Mouse (Mus musculus): ENCODE data around the gene Pitpnc1. TPM values are rescaled to one million over a fixed set of nuclear protein-coding genes. Genes with fewer than 3 reads are reported as not detected.

The Pitpnc1 gene
- total and polyA plus RNA-seq, 2 experiments from 2014 or later = 27.9 to 29.2 TPM

DNA sequence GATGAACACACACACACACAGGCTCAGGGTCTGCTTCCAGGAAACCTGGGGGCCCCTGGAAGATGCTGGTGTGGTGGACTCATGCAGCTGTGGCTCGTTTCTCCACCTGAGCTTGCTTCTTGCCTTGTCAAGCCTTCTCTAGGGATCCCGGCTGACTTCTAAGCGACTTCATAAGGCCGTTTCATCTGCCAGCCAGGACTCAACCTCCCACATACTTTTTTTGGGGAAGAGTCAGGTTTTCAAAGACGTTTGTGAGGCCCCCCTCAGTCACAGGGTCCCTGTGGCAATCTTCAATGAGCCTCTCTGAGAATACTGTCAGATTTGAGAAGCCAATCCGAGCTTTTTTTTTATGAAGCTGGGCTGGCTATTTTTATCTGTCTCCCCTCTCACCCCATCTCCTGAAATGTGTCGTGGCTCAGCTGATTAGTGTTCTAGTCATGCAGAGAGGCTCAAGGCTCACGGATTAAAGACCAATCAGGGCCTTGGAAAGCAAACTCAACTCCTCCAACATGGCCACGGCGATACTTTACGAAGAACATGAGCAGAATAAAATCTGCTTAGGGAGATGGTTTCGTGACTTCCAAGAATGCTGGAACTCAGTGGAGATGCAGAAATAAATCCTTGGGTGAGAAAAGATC lies 247.8 kb downstream of the Pitpnc1 start:
- TF ChIP-seq CTCF (IDR thresholded peaks at IDR 0.05; ENCODE audit: low read depth) (no peak), EP300 (IDR thresholded peaks at IDR 0.05; ENCODE audit: low read depth) (no peak)
- DNase-seq (ENCODE audit: low spot score) (no peak), ATAC-seq (ENCODE audit: insufficient read depth, low read depth) (no peak)
- Histone ChIP-seq H3K27ac (ENCODE audit: low read depth) (peak overlapping the region; percentile 33), H3K4me2 (ENCODE audit: low read depth, low read length) (no peak overlapping the region), H3K4me3 (ENCODE audit: low read depth, low read length) (no peak overlapping the region), H3K9me3 (replicated peaks; ENCODE audit: control insufficient read depth, low read length) (no peaks in the 10 kb centered on the region), H3K27me3 (ENCODE audit: control insufficient read depth, insufficient read depth, low read length) (no peaks in the 10 kb centered on the region), H3K9ac (replicated peaks; ENCODE audit: low read depth, low read length) (0 out of 2 replicates have a peak overlapping the region, but pooled peaks have one; percentile 19), H3K36me3 (replicated peaks; ENCODE audit: control insufficient read depth, insufficient read depth, low read length) (no peaks in the 10 kb centered on the region; the same call in 1 of the 2 replicates), H3K4me1 (ENCODE audit: control insufficient read depth, insufficient read depth) (peaks cover 20% of the 10 kb centered on the region)
- whole genome bisulfite sequencing = 33% methylated on average over 12 of the region's 12 CpGs

DNA sequence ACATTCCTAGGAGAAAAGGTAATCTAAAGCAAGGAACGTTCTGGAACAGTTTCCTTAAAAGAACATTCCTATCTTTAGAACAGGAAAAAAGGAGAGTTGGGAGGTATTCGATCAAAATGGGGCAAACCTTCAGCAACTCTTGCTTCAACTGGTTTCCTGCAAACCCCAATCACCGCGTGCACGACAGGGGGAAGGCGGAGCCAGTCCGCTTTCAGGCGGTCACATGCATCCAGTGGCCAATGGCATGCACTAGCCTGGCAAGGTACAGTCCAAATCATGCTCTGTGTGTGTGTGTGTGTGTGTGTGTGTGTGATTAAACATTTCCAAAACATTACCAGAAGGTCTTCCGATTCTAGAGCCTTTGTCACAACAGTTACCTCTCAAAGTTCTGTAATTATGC lies 255.4 kb downstream of the Pitpnc1 start:
- no peak overlapping the region for H3K27ac ChIP-seq (ENCODE audit: low read depth)
- 78% methylated on average over 9 of the region's 9 CpGs for WGBS
- H3K9me3 ChIP-seq (replicated peaks; ENCODE audit: control insufficient read depth, low read length) = no peaks in the 10 kb centered on the region
- DNase-seq (ENCODE audit: low spot score) = no peak
- no peak for ATAC-seq (ENCODE audit: insufficient read depth, low read depth)
- H3K4me3 ChIP-seq (ENCODE audit: low read depth, low read length) = no peak overlapping the region
- no peak overlapping the region for H3K4me2 ChIP-seq (ENCODE audit: low read depth, low read length)
- H3K36me3 ChIP-seq (replicated peaks; ENCODE audit: control insufficient read depth, insufficient read depth, low read length) = peaks cover 37% of the 10 kb centered on the region
- no peaks in the 10 kb centered on the region for H3K27me3 ChIP-seq (ENCODE audit: control insufficient read depth, insufficient read depth, low read length)
- no peak overlapping the region for H3K9ac ChIP-seq (replicated peaks; ENCODE audit: low read depth, low read length)
- no peaks in the 10 kb centered on the region for H3K4me1 ChIP-seq (ENCODE audit: control insufficient read depth, insufficient read depth)
- no peak for TF ChIP-seq EP300 (IDR thresholded peaks at IDR 0.05; ENCODE audit: low read depth)
- TF ChIP-seq CTCF (IDR thresholded peaks at IDR 0.05; ENCODE audit: low read depth) = no peak

DNA sequence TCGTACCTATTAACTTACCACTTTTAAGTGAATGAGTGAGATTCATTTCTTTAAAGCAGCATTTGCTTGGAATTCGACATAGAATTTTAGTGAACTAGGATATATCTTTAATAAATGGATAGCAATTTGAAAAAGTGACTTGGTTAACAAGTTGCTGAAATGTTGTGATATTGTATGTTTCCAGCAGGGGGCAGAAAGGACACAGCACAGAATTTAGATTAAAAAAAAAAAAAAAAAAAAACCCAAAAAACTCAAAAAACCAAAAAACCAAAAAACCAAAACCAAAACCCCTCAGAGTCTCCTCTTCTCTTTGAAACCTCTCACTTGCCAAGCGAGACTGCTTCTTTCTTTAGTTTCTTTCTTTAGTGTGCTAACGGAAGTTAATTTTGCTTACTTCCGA lies 256.8 kb downstream of the Pitpnc1 start:
- ATAC-seq (ENCODE audit: insufficient read depth, low read depth) (no peak), DNase-seq (ENCODE audit: low spot score) (no peak)
- WGBS = 73% methylated on average over 5 of the region's 5 CpGs
- peak; percentile 62 for TF ChIP-seq CTCF (IDR thresholded peaks at IDR 0.05; ENCODE audit: low read depth)
- TF ChIP-seq EP300 (IDR thresholded peaks at IDR 0.05; ENCODE audit: low read depth) = no peak
- Histone ChIP-seq H3K27me3 (ENCODE audit: control insufficient read depth, insufficient read depth, low read length) (no peaks in the 10 kb centered on the region), H3K4me3 (ENCODE audit: low read depth, low read length) (no peak overlapping the region), H3K27ac (ENCODE audit: low read depth) (no peak overlapping the region), H3K9ac (replicated peaks; ENCODE audit: low read depth, low read length) (no peak overlapping the region), H3K36me3 (replicated peaks; ENCODE audit: control insufficient read depth, insufficient read depth, low read length) (peaks cover 44% of the 10 kb centered on the region), H3K4me1 (ENCODE audit: control insufficient read depth, insufficient read depth) (no peaks in the 10 kb centered on the region), H3K9me3 (replicated peaks; ENCODE audit: control insufficient read depth, low read length) (no peaks in the 10 kb centered on the region), H3K4me2 (ENCODE audit: low read depth, low read length) (no peak overlapping the region)

DNA sequence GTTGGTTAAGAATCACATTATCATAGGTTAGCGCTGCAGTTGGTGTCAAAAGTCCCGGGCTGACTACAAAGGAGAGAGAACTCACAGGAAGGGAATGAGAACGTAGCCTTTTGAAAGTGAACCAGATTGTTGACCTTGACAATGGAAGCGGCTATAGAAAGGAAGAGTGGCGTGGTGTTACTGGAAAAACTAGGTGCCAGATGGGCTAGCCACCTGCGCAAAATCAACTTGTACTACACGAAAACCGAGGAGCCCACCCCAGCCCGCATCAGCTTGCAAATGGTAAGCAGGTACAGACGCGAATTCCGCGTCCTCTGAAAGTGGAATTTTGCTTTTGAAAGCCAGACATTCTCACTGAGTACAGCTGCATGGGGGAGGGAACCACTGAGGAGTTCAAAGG lies 260.7 kb downstream of the Pitpnc1 start:
- no peak for DNase-seq (ENCODE audit: low spot score)
- H3K9ac ChIP-seq (replicated peaks; ENCODE audit: low read depth, low read length) = no peak overlapping the region
- H3K4me1 ChIP-seq (ENCODE audit: control insufficient read depth, insufficient read depth) = no peaks in the 10 kb centered on the region
- no peaks in the 10 kb centered on the region for H3K9me3 ChIP-seq (replicated peaks; ENCODE audit: control insufficient read depth, low read length)
- no peak overlapping the region for H3K27ac ChIP-seq (ENCODE audit: low read depth)
- H3K4me3 ChIP-seq (ENCODE audit: low read depth, low read length) = no peak overlapping the region
- ATAC-seq (ENCODE audit: insufficient read depth, low read depth) = no peak
- 75% methylated on average over 13 of the region's 13 CpGs for WGBS
- TF ChIP-seq EP300 (IDR thresholded peaks at IDR 0.05; ENCODE audit: low read depth) (no peak), CTCF (IDR thresholded peaks at IDR 0.05; ENCODE audit: low read depth) (no peak)
- H3K27me3 ChIP-seq (ENCODE audit: control insufficient read depth, insufficient read depth, low read length) = no peaks in the 10 kb centered on the region
- H3K36me3 ChIP-seq (replicated peaks; ENCODE audit: control insufficient read depth, insufficient read depth, low read length) = peaks cover 25% of the 10 kb centered on the region; the same call in 1 of the 2 replicates
- no peak overlapping the region for H3K4me2 ChIP-seq (ENCODE audit: low read depth, low read length)

DNA sequence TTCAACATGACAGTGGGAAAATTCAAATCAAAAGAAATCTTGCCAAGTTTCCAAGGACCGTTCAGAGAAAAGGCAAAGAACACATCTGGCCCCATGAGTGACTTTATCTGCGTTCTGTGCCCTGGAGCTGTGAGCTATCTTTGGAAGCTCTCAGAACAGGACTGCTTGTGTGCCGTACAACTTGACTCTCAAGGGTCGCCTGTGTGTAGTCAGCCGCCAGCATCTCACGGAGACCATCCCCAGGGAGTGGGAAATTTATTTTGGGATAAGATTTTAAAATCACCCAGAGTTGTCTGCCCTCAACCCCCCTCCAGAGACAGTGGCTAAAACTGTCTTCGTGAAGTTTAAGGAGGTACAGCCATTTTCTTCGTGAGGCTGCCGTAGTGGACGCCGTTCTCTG lies 268.7 kb downstream of the Pitpnc1 start:
- H3K4me1 ChIP-seq (ENCODE audit: control insufficient read depth, insufficient read depth) = peaks cover 6% of the 10 kb centered on the region; the same call in 1 of the 2 replicates
- DNase-seq (ENCODE audit: low spot score) (peak; percentile 29), ATAC-seq (ENCODE audit: insufficient read depth, low read depth) (peak; percentile 84)
- H3K27ac ChIP-seq (ENCODE audit: low read depth) = peak overlapping the region; percentile 87
- peak overlapping the region; percentile 57 for H3K9ac ChIP-seq (replicated peaks; ENCODE audit: low read depth, low read length)
- H3K27me3 ChIP-seq (ENCODE audit: control insufficient read depth, insufficient read depth, low read length) = no peaks in the 10 kb centered on the region
- 23% methylated on average over 11 of the region's 11 CpGs for WGBS
- TF ChIP-seq CTCF (IDR thresholded peaks at IDR 0.05; ENCODE audit: low read depth) (no peak), EP300 (IDR thresholded peaks at IDR 0.05; ENCODE audit: low read depth) (no peak)
- no peaks in the 10 kb centered on the region for H3K36me3 ChIP-seq (replicated peaks; ENCODE audit: control insufficient read depth, insufficient read depth, low read length)
- no peaks in the 10 kb centered on the region for H3K9me3 ChIP-seq (replicated peaks; ENCODE audit: control insufficient read depth, low read length)
- peak overlapping the region; percentile 62 for H3K4me2 ChIP-seq (ENCODE audit: low read depth, low read length)
- H3K4me3 ChIP-seq (ENCODE audit: low read depth, low read length) = peak overlapping the region; percentile 47

DNA sequence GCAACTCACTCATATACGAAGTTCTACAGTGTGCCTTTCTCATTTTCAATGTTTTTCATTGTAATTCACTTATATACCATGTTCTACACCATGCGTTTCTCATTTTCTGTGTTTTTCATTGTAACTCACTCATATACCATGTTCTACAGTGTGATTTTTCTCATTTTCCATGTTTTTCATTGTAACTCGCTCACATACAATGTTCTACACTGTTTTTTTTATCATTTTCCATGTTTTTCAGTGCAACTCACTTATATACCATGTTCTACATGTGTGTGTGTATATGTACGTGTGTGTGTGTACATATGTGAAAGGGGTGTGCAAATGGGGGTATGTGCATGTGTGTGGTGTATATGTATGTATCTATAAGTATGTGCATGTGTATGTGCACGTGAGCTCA lies 271.2 kb downstream of the Pitpnc1 start:
- no peaks in the 10 kb centered on the region for H3K36me3 ChIP-seq (replicated peaks; ENCODE audit: control insufficient read depth, insufficient read depth, low read length)
- no peaks in the 10 kb centered on the region for H3K27me3 ChIP-seq (ENCODE audit: control insufficient read depth, insufficient read depth, low read length)
- no peak overlapping the region for H3K27ac ChIP-seq (ENCODE audit: low read depth)
- ATAC-seq (ENCODE audit: insufficient read depth, low read depth) (no peak), DNase-seq (ENCODE audit: low spot score) (no peak)
- no peak overlapping the region for H3K4me2 ChIP-seq (ENCODE audit: low read depth, low read length)
- no peak overlapping the region for H3K9ac ChIP-seq (replicated peaks; ENCODE audit: low read depth, low read length)
- TF ChIP-seq EP300 (IDR thresholded peaks at IDR 0.05; ENCODE audit: low read depth) (no peak), CTCF (IDR thresholded peaks at IDR 0.05; ENCODE audit: low read depth) (no peak)
- H3K9me3 ChIP-seq (replicated peaks; ENCODE audit: control insufficient read depth, low read length) = no peaks in the 10 kb centered on the region
- peaks cover 6% of the 10 kb centered on the region; the same call in 1 of the 2 replicates for H3K4me1 ChIP-seq (ENCODE audit: control insufficient read depth, insufficient read depth)
- WGBS = 78% methylated on average over 5 of the region's 5 CpGs
- H3K4me3 ChIP-seq (ENCODE audit: low read depth, low read length) = no peak overlapping the region
